Mouse (Mus musculus) midbrain, embryonic 14.5 days (tissue): Measurements from ENCODE around the gene Clint1. TPM values are rescaled to one million over a fixed set of nuclear protein-coding genes. Genes with fewer than 3 reads are reported as not detected.
"Not testable (repeated sequence)": the region's sequence is repeated elsewhere in the genome, so short reads cannot be mapped to it uniquely, and the experiment has no call there.

Experiments used
- ATAC-seq: fragments of 200-750 bp; cut with Nextera tagmentation; 2 replicates; pipeline ENCODE4 v1.8.0; 2017; ENCODE audit warnings: moderate number of reproducible peaks, moderate library complexity; ENCODE audit not compliant: low FRiP score, low TSS enrichment
- DNase-seq: peaks from one replicate; pipeline ENCODE4 v3.0.0-alpha.2; 2015
- H3K27ac ChIP-seq: fragments of 300-500 bp; sonication (generic); replicated peaks from 2 replicates; pipeline ENCODE4 v1.5.1; 2014; ENCODE audit warnings: mild to moderate bottlenecking, low read depth, low read length, moderate library complexity
- H3K27me3 ChIP-seq: fragments of 300-500 bp; sonication (generic); 2 replicates; pipeline ENCODE4 v1.6.1; 2014; ENCODE audit warnings: low read length, control low read depth, mixed read lengths; ENCODE audit not compliant: control insufficient read depth, insufficient read depth
- H3K36me3 ChIP-seq: fragments of 300-500 bp; sonication (generic); 2 replicates; pipeline ENCODE4 v1.6.1; 2014; ENCODE audit warnings: low read length, control low read depth; ENCODE audit not compliant: control insufficient read depth, insufficient read depth
- H3K4me1 ChIP-seq: fragments of 300-500 bp; sonication (generic); 2 replicates; pipeline ENCODE4 v1.6.1; 2014; ENCODE audit warnings: mild to moderate bottlenecking, antibody characterized with exemption, low read length, control low read depth; ENCODE audit not compliant: control insufficient read depth, insufficient read depth
- H3K4me2 ChIP-seq: fragments of 300-500 bp; sonication (generic); 2 replicates; pipeline ENCODE4 v1.6.1; 2014; ENCODE audit warnings: mild to moderate bottlenecking, low read length, moderate library complexity
- H3K4me3 ChIP-seq: fragments of 300-500 bp; sonication (generic); replicated peaks from 2 replicates; pipeline ENCODE4 v1.5.1; 2014; ENCODE audit warnings: low read depth, low read length
- H3K9ac ChIP-seq: fragments of 300-500 bp; sonication (generic); replicated peaks from 2 replicates; pipeline ENCODE4 v1.6.1; 2014; ENCODE audit warnings: mild to moderate bottlenecking, low read length, moderate library complexity
- H3K9me3 ChIP-seq: fragments of 300-500 bp; sonication (generic); 2 replicates; pipeline ENCODE4 v1.6.1; 2016; ENCODE audit warnings: low read length, control low read depth, mixed read lengths; ENCODE audit not compliant: control insufficient read depth
- WGBS: fragments of 180-500 bp; shearing (Covaris S2); extraction: QIAGEN DNeasy Blood & Tissue Kit; methylation state at CpG from one replicate; pipeline ENCODE4 v1.1.7; 2014; 5-methylcytosine and 5-hydroxymethylcytosine counted together
- polyA plus RNA-seq: library from polyadenylated mRNA; unstranded; fragments of >200 nt; fragmentation: Nextera tagmentation; extraction: Ambion mirVana; gene quantifications from 2 replicates; pipeline ENCODE4 v1.2.1, GENCODE M21; 2014

Gene Clint1
- polyA plus RNA-seq, 1 experiment from 2014 or later, result 45.5 TPM

- Histone ChIP-seq H3K27ac (no peak overlapping the region), H3K9ac (no peak overlapping the region), H3K9me3 (no peaks in the 10 kb centered on the region), H3K4me3 (no peak overlapping the region), H3K36me3 (no peaks in the 10 kb centered on the region), H3K4me2 (no peak overlapping the region), H3K27me3 (no peaks in the 10 kb centered on the region), H3K4me1 (no peaks in the 10 kb centered on the region)
- DNase-seq, result no peak
- WGBS, result 89% methylated on average over 2 of the region's 2 CpGs
- no peak for ATAC-seq
These were observed 14.0 kb downstream of the Clint1 start for GRCm38 (mm10) chr11:45865861-45866260.

- 94% methylated on average over 4 of the region's 4 CpGs for WGBS
- Histone ChIP-seq H3K4me2 (no peak overlapping the region), H3K27ac (no peak overlapping the region), H3K27me3 (no peaks in the 10 kb centered on the region), H3K36me3 (no peaks in the 10 kb centered on the region), H3K9me3 (no peaks in the 10 kb centered on the region), H3K9ac (no peak overlapping the region), H3K4me3 (no peak overlapping the region), H3K4me1 (no peaks in the 10 kb centered on the region)
- DNase-seq (no peak), ATAC-seq (no peak)
These were observed 14.7 kb downstream of the Clint1 start for GRCm38 (mm10) chr11:45866534-45866933.

GRCm38 (mm10) chr11:45873666-45874065, 21.8 kb downstream of the Clint1 start:
- H3K9me3 ChIP-seq, result no peaks in the 10 kb centered on the region
- H3K9ac ChIP-seq, result no peak overlapping the region
- DNase-seq, result no peak
- H3K36me3 ChIP-seq, result no peaks in the 10 kb centered on the region
- no peak overlapping the region for H3K27ac ChIP-seq
- no peak for ATAC-seq
- no peaks in the 10 kb centered on the region for H3K27me3 ChIP-seq
- no peaks in the 10 kb centered on the region for H3K4me1 ChIP-seq
- no peak overlapping the region for H3K4me3 ChIP-seq
- WGBS, result 81% methylated on average over 1 of the region's 1 CpGs
- H3K4me2 ChIP-seq, result no peak overlapping the region

GRCm38 (mm10) chr11:45874251-45874650, 22.4 kb downstream of the Clint1 start:
- Histone ChIP-seq H3K9ac (no peak overlapping the region), H3K27ac (no peak overlapping the region), H3K4me3 (no peak overlapping the region), H3K9me3 (no peaks in the 10 kb centered on the region), H3K4me1 (no peaks in the 10 kb centered on the region), H3K27me3 (no peaks in the 10 kb centered on the region), H3K4me2 (no peak overlapping the region), H3K36me3 (no peaks in the 10 kb centered on the region)
- ATAC-seq, result no peak
- WGBS, result 97% methylated on average over 6 of the region's 6 CpGs
- DNase-seq, result no peak

GRCm38 (mm10) chr11:45875351-45875935, 23.6 kb downstream of the Clint1 start:
- no peak overlapping the region for H3K27ac ChIP-seq
- H3K36me3 ChIP-seq, result no peaks in the 10 kb centered on the region
- ATAC-seq (no peak), DNase-seq (no peak)
- no peak overlapping the region for H3K4me3 ChIP-seq
- H3K9ac ChIP-seq, result no peak overlapping the region
- no peaks in the 10 kb centered on the region for H3K27me3 ChIP-seq
- H3K9me3 ChIP-seq, result no peaks in the 10 kb centered on the region
- H3K4me2 ChIP-seq, result no peak overlapping the region
- 97% methylated on average over 7 of the region's 7 CpGs for WGBS
- H3K4me1 ChIP-seq, result no peaks in the 10 kb centered on the region

GRCm38 (mm10) chr11:45876036-45876435, 24.2 kb downstream of the Clint1 start:
- Histone ChIP-seq H3K36me3 (no peaks in the 10 kb centered on the region), H3K27me3 (no peaks in the 10 kb centered on the region), H3K9me3 (no peaks in the 10 kb centered on the region), H3K27ac (no peak overlapping the region), H3K4me1 (no peaks in the 10 kb centered on the region), H3K9ac (no peak overlapping the region), H3K4me2 (no peak overlapping the region), H3K4me3 (no peak overlapping the region)
- ATAC-seq, result no peak
- DNase-seq, result no peak
- WGBS, result 94% methylated on average over 2 of the region's 2 CpGs

- not testable (repeated sequence) for H3K4me1 ChIP-seq, DNase-seq, H3K36me3 ChIP-seq, H3K9ac ChIP-seq, H3K4me2 ChIP-seq, ATAC-seq, H3K27ac ChIP-seq, H3K4me3 ChIP-seq, H3K9me3 ChIP-seq, H3K27me3 ChIP-seq
- 56% methylated on average over 4 of the region's 4 CpGs for WGBS
These were observed 27.5 kb downstream of the Clint1 start for GRCm38 (mm10) chr11:45879366-45879765.

GRCm38 (mm10) chr11:45881026-45881682, 29.3 kb downstream of the Clint1 start:
- no peak overlapping the region for H3K4me2 ChIP-seq
- no peak overlapping the region for H3K4me3 ChIP-seq
- WGBS, result 47% methylated on average over 6 of the region's 6 CpGs
- H3K27ac ChIP-seq, result no peak overlapping the region
- no peaks in the 10 kb centered on the region for H3K4me1 ChIP-seq
- no peak overlapping the region for H3K9ac ChIP-seq
- ATAC-seq, result no peak
- H3K9me3 ChIP-seq, result no peaks in the 10 kb centered on the region
- DNase-seq, result peak; percentile 84
- 0 out of 2 replicates have a peak, but pooled peaks cover 3% of the 10 kb centered on the region for H3K36me3 ChIP-seq
- no peaks in the 10 kb centered on the region for H3K27me3 ChIP-seq

GRCm38 (mm10) chr11:45881683-45882068, 29.8 kb downstream of the Clint1 start:
- Histone ChIP-seq H3K4me1 (no peaks in the 10 kb centered on the region), H3K27ac (no peak overlapping the region)

More at GRCm38 (mm10) chr11:45881683-45882068, 29.8 kb downstream of the Clint1 start:
- DNase-seq (peak; percentile 70), ATAC-seq (no peak)
- Histone ChIP-seq H3K9me3 (no peaks in the 10 kb centered on the region), H3K4me2 (no peak overlapping the region), H3K27me3 (no peaks in the 10 kb centered on the region), H3K4me3 (no peak overlapping the region), H3K9ac (no peak overlapping the region), H3K36me3 (0 out of 2 replicates have a peak, but pooled peaks cover 3% of the 10 kb centered on the region)
- 38% methylated on average over 5 of the region's 5 CpGs for WGBS
